Mouse (Mus musculus) stomach, postnatal 0 days (tissue): ENCODE measurements around the gene Dnajb8.

Experiments used
- CTCF ChIP-seq: IDR thresholded peaks from 2 replicates; pipeline ENCODE4 v1.5.1; 2016; ENCODE audit warnings: antibody characterized with exemption, low read depth, mild to moderate bottlenecking, moderate library complexity
- EP300 ChIP-seq: optimal IDR thresholded peaks from 2 replicates; pipeline ENCODE3; 2016; ENCODE audit warnings: antibody characterized with exemption

- TF ChIP-seq CTCF (no peak), EP300 (no peak)
These were observed 31.6 kb upstream of the Dnajb8 start for GRCm38 (mm10) chr6:88190310-88191023.
